Mouse (Mus musculus) C3H10T1/2 (cell line): ENCODE results near the gene Gm1110. TPM values are rescaled to one million over a fixed set of nuclear protein-coding genes. Genes with fewer than 3 reads are reported as not detected.

Source experiments
- polyA plus RNA-seq, 2 experiments: library from polyadenylated mRNA; unstranded; fragments of >200 nt; fragmentation: generic; extraction: Trizol; gene quantifications; one replicate each; pipeline ENCODE4 v1.2.1; 2012; ENCODE audit warnings: missing spikeins in 2 of 2

Gene Gm1110
- polyA plus RNA-seq: under 1 TPM in 1 of 2 experiments, not detected in 1; 0.02 TPM

GRCm38 (mm10) chr9:26922909-26923526 is at the start of gene Gm1110:
Gm1110 (minus strand) TSS chr9:26923111.

DNA sequence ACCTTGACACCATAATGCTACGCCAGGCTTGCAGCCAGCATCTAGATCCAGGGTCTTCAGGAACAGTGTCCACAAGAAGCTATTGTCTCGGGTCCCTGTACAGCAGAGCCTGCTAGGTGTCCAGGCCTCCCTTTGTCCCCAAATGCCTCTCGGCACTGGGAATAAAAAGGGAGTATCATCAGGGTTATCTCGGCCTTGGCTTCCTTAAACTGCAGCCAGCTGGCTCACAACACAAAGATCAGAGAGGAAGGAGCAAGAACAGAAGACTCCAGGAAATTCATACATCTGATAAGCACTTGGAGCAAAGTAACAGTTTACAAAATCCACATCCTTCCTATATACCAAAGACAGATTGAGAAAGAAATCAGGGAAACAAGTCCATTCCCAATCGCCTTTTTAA is 62.2 kb downstream of the Gm1110 start, which contains the start of gene Glb1l3:
TSS of gene Glb1l3 (minus strand) at position 140 of the 400 bp plus-strand sequence.

Other genes with a start within 250 kb of the Gm1110 start
- not detected for gene B3gat1, start 189.4 kb downstream of the Gm1110 start, polyA plus RNA-seq
- gene Glb1l2, start 116.6 kb downstream of the Gm1110 start, polyA plus RNA-seq: not detected
- not detected for gene Glb1l3, start 62.2 kb downstream of the Gm1110 start, polyA plus RNA-seq
- gene Acad8, start 76.5 kb upstream of the Gm1110 start, polyA plus RNA-seq: 10 to 100 TPM in 1 of 2 experiments, 1 to 10 TPM in 1; 8.9 to 31.5 TPM
- 10 to 100 TPM; 26.7 to 66.8 TPM for gene Thyn1, start 76.6 kb upstream of the Gm1110 start, polyA plus RNA-seq
- 10 to 100 TPM; 13.8 to 31.5 TPM for gene Vps26b, start 107.0 kb upstream of the Gm1110 start, polyA plus RNA-seq
- 1 to 10 TPM in 1 of 2 experiments, under 1 TPM in 1; 0.84 to 5.5 TPM for gene Ncapd3, start 107.1 kb upstream of the Gm1110 start, polyA plus RNA-seq
- 10 to 100 TPM in 1 of 2 experiments, 1 to 10 TPM in 1; 2.1 to 23.4 TPM for gene Jam3, start 232.3 kb upstream of the Gm1110 start, polyA plus RNA-seq